Mouse (Mus musculus): Measurements from ENCODE around the gene Acsl5.

DNA sequence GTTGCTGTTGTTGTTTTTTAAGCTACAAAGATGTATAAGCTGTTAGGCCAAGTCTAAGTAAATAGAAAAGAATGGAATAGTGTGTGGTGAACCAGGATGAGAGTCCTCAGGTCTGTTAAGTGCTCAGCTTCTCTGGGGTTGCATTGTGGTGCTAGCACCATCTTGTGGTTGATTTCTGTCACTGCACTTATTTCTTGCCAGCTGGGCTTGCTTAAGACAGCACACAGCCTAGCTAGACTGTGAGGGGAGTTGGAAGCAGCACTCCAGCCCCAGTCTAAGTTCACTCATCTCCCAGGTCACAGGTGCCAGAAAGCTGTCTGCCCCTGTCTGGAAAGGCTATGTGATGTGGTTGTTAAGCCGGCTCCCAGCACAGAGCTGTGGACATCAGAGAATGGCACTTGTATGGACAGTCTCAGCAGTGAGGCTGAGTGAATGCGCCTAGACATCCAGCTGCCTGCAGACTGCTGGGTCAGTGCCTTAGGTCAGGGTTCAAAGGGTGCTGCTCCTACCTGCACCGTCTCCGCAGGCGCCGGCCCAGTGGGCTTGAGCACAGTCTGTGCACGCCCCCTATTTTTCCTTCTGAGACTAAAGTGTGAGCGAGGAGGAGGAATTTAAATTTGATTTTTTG, 81.0 kb downstream of the Acsl5 start:
- no peak for TF ChIP-seq GATA1 (IDR thresholded peaks at IDR 0.05; ENCODE audit: borderline replicate concordance, low read length)
- TF ChIP-seq FLI1 (IDR thresholded peaks at IDR 0.05; ENCODE audit: low read length): no peak

Data from megakaryocyte, embryonic 14.5 days (primary cell).